Mouse (Mus musculus) liver, postnatal 0 days (tissue): ENCODE data around the gene Nsmf.

Experiments used
- CTCF ChIP-seq: sonication (generic); IDR thresholded peaks from 2 replicates; pipeline ENCODE4 v1.5.1; 2016; ENCODE audit warnings: antibody characterized with exemption, low read depth
- EP300 ChIP-seq: IDR thresholded peaks from 2 replicates; pipeline ENCODE4 v1.6.1; 2016; ENCODE audit warnings: antibody characterized with exemption, low read depth, mild to moderate bottlenecking

GRCm38 (mm10) chr2:25111184-25111791 lies 57.1 kb downstream of the Nsmf start:
- TF ChIP-seq CTCF (no peak), EP300 (peak; percentile 86)
